Mouse (Mus musculus): ENCODE results near the gene Klrg2.
"Not testable (repeated sequence)": the region's sequence is repeated elsewhere in the genome, so short reads cannot be mapped to it uniquely, and the experiment has no call there.

Gene Klrg2

GRCm38 (mm10) chr6:38636852-38637618 is at the start of gene Klrg2:
TSS of gene Klrg2 (minus strand) at chr6:38637242.
- DNase-seq (ENCODE audit: low spot score in 2 of 2), result peak; percentile 48 to 50

GRCm38 (mm10) chr6:38682532-38682931 is 45.5 kb upstream of the Klrg2 start:
- no peak for DNase-seq (ENCODE audit: low spot score in 2 of 2)

DNA sequence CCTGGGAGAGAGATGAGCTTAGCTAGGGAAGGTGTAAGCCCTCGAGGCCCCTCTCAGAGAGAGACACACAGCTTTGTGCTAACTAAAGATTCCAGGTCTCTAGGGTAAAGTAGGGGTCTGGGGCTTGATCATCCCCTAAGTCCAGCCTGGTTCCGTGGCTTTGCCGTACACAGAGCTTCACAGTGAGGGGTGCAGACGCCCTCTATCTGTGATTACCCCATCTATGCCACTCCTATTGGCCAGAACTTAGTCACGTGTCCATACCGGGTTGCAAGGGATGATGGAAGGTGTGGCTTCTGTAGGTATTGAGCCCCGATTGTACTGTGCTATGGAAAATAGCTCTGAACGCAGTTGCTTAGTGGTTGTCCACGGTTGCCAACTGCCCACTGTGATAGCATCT is 40.6 kb upstream of the Klrg2 start:
- no peak for DNase-seq (ENCODE audit: low spot score in 2 of 2)

DNA sequence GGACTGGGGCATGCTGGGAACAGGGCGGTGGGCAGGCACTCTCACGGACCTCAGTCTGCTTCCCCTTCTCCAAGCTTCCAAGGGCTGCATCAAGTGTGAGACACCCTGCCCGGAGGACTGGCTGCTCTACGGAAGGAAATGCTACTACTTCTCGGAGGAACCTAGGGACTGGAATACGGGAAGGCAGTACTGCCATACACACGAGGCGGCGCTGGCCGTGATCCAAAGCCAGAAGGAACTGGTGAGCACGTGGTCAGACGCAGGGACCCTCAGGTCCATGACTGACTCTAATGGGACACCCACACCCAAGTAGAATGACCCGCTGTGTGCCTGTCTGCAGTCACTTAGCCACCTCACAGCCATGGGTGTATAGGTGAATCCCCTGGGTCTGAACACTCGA is 39.7 kb upstream of the Klrg2 start:
- no peak for DNase-seq (ENCODE audit: low spot score in 2 of 2)

DNA sequence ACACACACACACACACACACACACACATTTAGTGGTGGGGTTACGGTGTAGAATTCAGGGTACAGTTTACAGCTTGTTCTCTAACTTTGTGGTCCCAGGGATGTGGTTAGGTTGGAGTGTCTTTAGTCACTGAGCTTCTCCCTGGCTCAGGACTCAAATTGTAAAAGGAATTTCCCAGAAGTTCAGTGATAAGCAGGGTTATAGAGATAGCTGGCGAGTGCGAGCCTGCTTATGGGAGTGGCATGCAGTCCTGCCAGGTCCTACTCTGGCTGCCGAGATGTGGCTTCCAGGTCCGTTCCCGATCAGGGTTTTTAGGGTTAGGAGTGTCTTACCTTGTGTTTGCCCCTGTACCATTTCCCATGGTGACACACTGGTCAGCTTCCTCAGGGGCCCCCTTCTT is 39.2 kb upstream of the Klrg2 start:
- no peak for DNase-seq (ENCODE audit: low spot score in 2 of 2)

DNA sequence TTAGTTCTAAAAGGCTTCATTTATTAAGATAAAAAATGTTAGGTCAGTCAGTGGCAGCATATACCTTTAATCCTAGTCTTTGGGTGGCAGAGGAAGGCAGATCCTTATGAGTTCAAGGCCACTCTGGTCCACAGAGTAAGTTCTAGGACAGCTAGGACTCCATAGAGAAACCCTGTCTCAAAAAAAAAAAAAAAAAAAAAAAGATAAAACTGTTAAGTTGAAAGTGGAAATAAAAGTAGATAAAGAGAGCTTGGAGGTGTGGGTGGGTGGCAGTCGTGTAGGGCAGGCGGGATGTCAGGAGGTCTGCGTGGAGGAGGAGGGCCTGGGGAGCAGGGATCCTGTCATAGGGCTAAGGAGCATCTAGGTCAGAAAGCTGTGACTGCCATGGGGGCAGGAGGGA is 35.0 kb upstream of the Klrg2 start:
- DNase-seq (ENCODE audit: low spot score in 2 of 2), result no peak

DNA sequence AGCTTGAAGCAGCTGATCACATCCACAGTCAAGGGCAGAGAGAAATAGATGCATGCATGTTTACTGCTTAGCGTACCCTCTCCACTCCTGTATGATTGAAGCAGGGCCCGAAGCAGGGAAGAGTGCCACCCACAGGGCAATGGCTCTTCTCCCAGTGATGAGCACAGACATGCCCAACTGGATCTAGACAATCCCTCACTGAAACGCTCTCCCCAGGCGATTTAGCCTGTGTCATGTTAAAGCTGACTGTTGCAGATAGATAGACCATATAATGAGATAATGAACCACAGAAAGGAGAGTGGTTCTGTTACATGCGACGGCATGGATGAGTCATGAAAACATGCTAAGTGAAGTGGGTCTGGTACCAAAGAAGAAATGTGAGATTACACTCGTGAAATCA is 34.2 kb upstream of the Klrg2 start:
- no peak for DNase-seq (ENCODE audit: low spot score in 2 of 2)

GRCm38 (mm10) chr6:38670488-38670887 is 33.4 kb upstream of the Klrg2 start:
- not testable (repeated sequence) for DNase-seq (ENCODE audit: low spot score in 2 of 2)

GRCm38 (mm10) chr6:38669580-38669979 is 32.5 kb upstream of the Klrg2 start:
- DNase-seq (ENCODE audit: low spot score in 2 of 2), result no peak

DNA sequence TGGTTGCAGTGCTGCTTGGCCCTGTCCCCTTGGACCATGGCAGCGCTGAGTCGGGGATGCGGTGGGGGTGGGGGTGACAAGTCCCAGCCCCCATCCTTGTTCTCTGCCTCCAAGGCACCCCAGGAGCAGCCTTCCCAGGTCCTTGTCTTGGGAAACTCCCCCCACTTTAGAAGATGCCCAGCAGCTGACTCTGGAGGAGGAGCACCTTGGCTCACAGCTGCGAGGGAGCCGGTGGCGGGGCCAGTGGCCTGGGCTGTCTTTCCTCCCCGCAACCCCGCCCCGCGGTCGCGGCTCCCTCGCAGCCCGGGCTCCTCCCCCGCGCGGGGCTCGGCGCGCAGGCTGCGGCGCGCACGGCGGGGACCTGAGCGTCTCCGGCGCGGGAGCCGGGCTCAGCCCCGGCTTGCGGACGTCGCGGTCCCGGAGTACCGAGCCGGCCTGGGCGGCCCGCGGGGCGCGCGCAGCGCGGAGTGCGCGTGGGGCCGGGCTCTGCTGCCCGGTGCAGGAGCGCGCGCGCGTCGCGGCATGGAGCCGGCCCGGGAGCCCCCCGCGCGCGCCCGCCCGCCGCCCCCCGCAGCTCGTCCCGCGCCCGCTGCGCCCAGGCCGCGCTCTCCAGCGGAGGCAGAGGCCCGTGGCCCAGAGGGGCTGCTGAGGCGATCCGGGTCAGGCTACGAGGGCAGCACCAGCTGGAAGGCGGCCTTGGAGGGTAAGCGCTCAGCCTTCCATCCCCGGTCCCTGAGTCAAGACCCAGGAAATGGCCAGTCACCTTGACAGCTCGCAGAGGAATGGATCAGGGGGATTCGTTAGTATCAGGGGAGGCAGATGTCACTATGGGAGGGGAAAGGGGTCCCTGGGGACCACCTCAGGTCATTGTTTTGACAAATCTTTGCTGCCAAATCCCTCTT is 25.9 kb upstream of the Klrg2 start, which contains the start of gene Clec2l:
Clec2l (plus strand) TSS at position 356 of the 902 bp plus-strand sequence.
- peak; percentile 63 to 64 for DNase-seq (ENCODE audit: low spot score in 2 of 2)

- no peak for DNase-seq (ENCODE audit: low spot score in 2 of 2)
Measured at GRCm38 (mm10) chr6:38661626-38662025, 24.6 kb upstream of the Klrg2 start.

- DNase-seq (ENCODE audit: low spot score in 2 of 2), result peak; percentile 68 to 85
Measured at GRCm38 (mm10) chr6:38650263-38650937, 13.4 kb upstream of the Klrg2 start.

- DNase-seq (ENCODE audit: low spot score in 2 of 2), result no peak
Measured at GRCm38 (mm10) chr6:38649545-38649944, 12.5 kb upstream of the Klrg2 start.

DNA sequence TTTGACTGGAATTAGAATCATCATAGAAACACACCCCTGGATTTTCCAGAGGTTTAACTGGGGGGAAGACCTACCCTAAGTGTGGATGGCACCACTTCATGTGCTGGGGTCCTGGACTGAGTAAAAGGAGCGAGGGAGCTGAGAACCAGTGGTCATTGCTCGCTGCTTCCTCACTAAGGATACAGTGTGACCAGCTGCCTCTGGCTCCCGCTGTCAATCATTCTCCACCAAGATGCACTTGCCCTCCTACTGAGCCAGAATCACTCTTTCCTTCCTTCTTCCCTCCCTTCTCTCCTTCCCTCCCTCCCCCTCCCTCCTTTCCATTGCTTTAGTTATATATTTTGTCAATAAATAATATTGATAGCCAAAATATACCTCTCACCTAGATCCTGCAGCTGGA is 6.0 kb upstream of the Klrg2 start:
- no peak for DNase-seq (ENCODE audit: low spot score in 2 of 2)

DNA sequence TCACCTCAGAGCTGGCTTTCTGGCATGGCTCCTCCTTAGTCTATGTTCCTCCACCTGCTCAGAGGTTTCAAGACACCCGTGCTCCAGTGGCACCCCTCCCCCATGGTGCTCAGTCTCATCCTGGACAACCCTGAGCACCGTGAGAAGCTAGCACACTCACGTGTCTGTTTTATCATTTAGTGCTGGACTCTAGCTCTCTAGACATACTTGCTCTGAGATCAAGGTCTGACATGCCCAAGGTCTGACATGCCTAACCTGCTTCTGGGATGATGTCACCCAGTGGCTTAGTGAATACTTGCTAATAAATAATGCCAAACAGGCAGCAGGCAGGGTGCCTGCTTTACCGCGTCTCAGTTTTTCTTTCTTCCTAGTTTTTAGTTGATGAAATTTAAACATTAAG is 5.6 kb upstream of the Klrg2 start:
- no peak for DNase-seq (ENCODE audit: low spot score in 2 of 2)

GRCm38 (mm10) chr6:38641645-38642044 is 4.6 kb upstream of the Klrg2 start:
- DNase-seq (ENCODE audit: low spot score in 2 of 2), result no peak

DNA sequence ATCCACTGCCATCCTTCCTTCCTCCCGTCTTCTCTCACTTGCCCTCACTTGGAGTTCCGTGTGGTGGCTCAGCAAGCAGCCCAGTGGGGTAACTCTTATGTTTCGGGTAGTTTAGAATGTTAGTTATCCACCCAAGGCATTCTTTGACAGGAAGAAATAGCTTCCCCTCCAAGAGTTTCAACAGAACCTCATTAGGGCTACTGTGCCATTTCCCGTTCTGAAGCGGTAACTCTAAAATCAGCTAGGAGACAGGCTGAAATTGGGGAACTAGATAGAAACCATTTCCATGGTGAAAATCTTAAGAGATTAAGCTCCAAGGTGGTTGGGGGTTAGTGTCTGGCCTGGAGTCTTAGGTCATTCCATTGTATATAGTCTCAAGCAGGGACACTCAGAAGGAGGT is 4.2 kb upstream of the Klrg2 start:
- no peak for DNase-seq (ENCODE audit: low spot score in 2 of 2)

GRCm38 (mm10) chr6:38640401-38640800 is 3.4 kb upstream of the Klrg2 start:
- DNase-seq (ENCODE audit: low spot score in 2 of 2), result no peak

GRCm38 (mm10) chr6:38635941-38636851 is 846 bp downstream of the Klrg2 start:
- DNase-seq (ENCODE audit: low spot score in 2 of 2), result peak in 1 of 2 experiments; percentile 57

- no peak for DNase-seq (ENCODE audit: low spot score in 2 of 2)
Measured at GRCm38 (mm10) chr6:38634461-38634860, 2.6 kb downstream of the Klrg2 start.

DNA sequence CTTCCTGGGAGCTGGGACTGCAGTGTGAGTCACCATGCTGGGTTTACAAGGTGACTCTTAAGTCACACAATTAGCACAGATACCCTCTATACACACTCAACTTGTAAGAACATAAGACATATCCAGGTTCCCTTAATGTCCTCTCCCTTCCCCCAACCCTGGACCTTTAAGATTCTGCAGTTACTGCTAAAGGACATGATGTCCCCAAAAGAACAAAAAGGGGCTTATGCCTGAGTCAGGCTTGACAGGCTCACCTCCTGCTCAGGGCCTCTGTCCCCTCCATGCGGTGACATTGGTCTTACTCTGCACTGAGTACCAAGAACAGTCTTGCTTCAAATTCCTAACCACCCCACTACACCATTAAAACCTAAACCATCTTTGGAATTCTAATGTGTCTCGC is 4.2 kb downstream of the Klrg2 start:
- DNase-seq (ENCODE audit: low spot score in 2 of 2), result peak in 1 of 2 experiments; percentile 9

All from right cerebral cortex, postnatal 10 days (tissue).